ENCODE assay signal across 23 mouse cellular contexts in the genomic region with DNA sequence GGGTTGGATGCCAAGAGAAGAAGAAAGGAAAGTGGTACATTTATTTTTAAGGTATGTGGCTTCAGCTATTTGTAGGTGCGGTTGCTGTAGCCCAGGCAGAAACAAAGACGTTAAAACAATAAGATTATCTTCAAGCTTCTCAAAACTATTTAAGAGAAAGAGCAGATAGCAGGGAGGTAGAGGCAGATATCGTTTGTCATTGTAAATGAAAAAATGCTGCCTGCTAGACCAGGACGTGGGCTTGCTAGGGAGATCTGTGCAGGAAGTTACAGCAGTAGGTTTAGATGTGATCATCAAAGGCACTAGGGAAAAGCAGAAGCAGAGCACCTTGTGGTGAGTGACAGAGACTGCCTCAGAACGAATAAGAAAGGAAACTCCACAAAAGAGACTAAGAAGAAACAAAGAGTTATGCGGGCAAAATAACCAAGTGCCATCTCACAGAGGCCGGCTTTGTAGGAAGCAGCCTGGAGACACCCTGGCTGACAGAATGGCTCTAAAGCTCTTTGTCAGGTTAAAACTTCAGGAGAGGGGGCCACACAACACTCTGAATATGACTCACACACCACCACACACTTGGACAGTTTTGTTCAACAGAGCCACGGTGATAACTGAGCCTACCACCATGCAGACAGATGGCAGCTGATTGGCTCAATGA.
DNase-seq lines count a peak whose midpoint lies in the region; ATAC-seq and TF ChIP-seq lines count a peak whose summit lies in the region.
"Had no signal": no experiment of that assay in that cellular context is flagged by ENCODE, and none has a peak within 500 bp of the region (broad histone marks: within the 10 kb centered on the region; RNA-seq: fewer than 3 reads in every experiment).

No protein-coding gene starts in this region.

- H3K4me1 ChIP-seq in liver, embryonic 12.5 days = peaks cover 3% of the 10 kb centered on the region; the same call in 1 of the 2 replicates
- peaks cover 0 to 2% of the 10 kb centered on the region in 2 experiments; a peak in 2 of 4 replicates for H3K4me1 ChIP-seq in liver, embryonic 14.5 days (replicated peaks; ENCODE audit: control insufficient read depth in 2 of 2, insufficient read depth in 2 of 2, low read length in 1 of 2)
- no peaks in the 10 kb centered on the region for H3K4me1 ChIP-seq in liver, postnatal 0 days (ENCODE audit: insufficient read depth)
- peaks cover 15 to 26% of the 10 kb centered on the region in 2 experiments for H3K4me1 ChIP-seq in MEL (ENCODE audit: control insufficient read depth in 1 of 2, insufficient read depth in 2 of 2, low read length in 2 of 2)
- H3K4me1 ChIP-seq in forebrain, embryonic 16.5 days (replicated peaks; ENCODE audit: control insufficient read depth, insufficient read depth, low read length) = no peaks in the 10 kb centered on the region
- H3K4me1 ChIP-seq: embryonic facial prominence, embryonic 12.5 days; forebrain, embryonic 12.5 days had no signal

- no peak for TF ChIP-seq RAD21 in MEL (IDR thresholded peaks at IDR 0.05; ENCODE audit: low read depth, low read length)

- no peaks in the 10 kb centered on the region for H3K36me3 ChIP-seq in liver, embryonic 12.5 days
- no peaks in the 10 kb centered on the region for H3K36me3 ChIP-seq in liver, embryonic 14.5 days (replicated peaks; ENCODE audit: control insufficient read depth, insufficient read depth, low read depth)
- no peaks in the 10 kb centered on the region for H3K36me3 ChIP-seq in liver, postnatal 0 days (replicated peaks; ENCODE audit: insufficient read depth, low read length)
- H3K36me3 ChIP-seq in MEL (ENCODE audit: control insufficient read depth in 1 of 2, insufficient read depth in 2 of 2, low read length in 2 of 2) = peaks cover 0 to 26% of the 10 kb centered on the region in 2 experiments; a peak in 2 of 4 replicates
- H3K36me3 ChIP-seq in forebrain, embryonic 16.5 days (ENCODE audit: control insufficient read depth, insufficient read depth) = no peaks in the 10 kb centered on the region
- H3K36me3 ChIP-seq: embryonic facial prominence, embryonic 10.5 days; embryonic facial prominence, embryonic 12.5 days; forebrain, embryonic 10.5 days; forebrain, embryonic 12.5 days had no signal

- ATAC-seq in liver, embryonic 12.5 days = 0 out of 2 replicates have a peak, but pooled peaks have one; percentile 4
- 0 out of 2 replicates have a peak, but pooled peaks have one; percentile 11 for ATAC-seq in liver, embryonic 14.5 days (ENCODE audit: insufficient read depth)
- ATAC-seq in liver, postnatal 0 days = no peak
- no peak for ATAC-seq in forebrain, embryonic 16.5 days
- no peak for ATAC-seq in erythroid progenitor cell, adult 5-6 weeks (replicated peaks; ENCODE audit: low FRiP score, poor library complexity, severe bottlenecking)
- ATAC-seq: activated CD4-positive, CD25-positive, alpha-beta regulatory T cell, adult 4 months; forebrain, embryonic 14.5 days; forebrain, postnatal 0 days had no signal

- no peaks in the 10 kb centered on the region for H3K9me3 ChIP-seq in liver, embryonic 12.5 days (replicated peaks)
- H3K9me3 ChIP-seq in liver, embryonic 14.5 days (ENCODE audit: control insufficient read depth, low read length) = no peaks in the 10 kb centered on the region
- no peaks in the 10 kb centered on the region for H3K9me3 ChIP-seq in liver, postnatal 0 days (ENCODE audit: low read length)
- no peaks in the 10 kb centered on the region for H3K9me3 ChIP-seq in MEL (replicated peaks; ENCODE audit: insufficient read depth, low read length)
- no peaks in the 10 kb centered on the region for H3K9me3 ChIP-seq in forebrain, embryonic 16.5 days (ENCODE audit: control insufficient read depth, low read length)
- H3K9me3 ChIP-seq: embryonic facial prominence, embryonic 10.5 days; embryonic facial prominence, embryonic 12.5 days; forebrain, embryonic 10.5 days; forebrain, embryonic 12.5 days had no signal

- no peaks in the 10 kb centered on the region for H3K27me3 ChIP-seq in liver, embryonic 12.5 days (replicated peaks)
- H3K27me3 ChIP-seq in liver, embryonic 14.5 days (ENCODE audit: control insufficient read depth, insufficient read depth, low read length) = no peaks in the 10 kb centered on the region
- no peaks in the 10 kb centered on the region for H3K27me3 ChIP-seq in liver, postnatal 0 days (ENCODE audit: insufficient read depth, low read length)
- H3K27me3 ChIP-seq in MEL (ENCODE audit: control insufficient read depth in 1 of 2, insufficient read depth in 2 of 2, low read length in 2 of 2) = no peaks in the 10 kb centered on the region
- H3K27me3 ChIP-seq in forebrain, embryonic 16.5 days (replicated peaks; ENCODE audit: control insufficient read depth, insufficient read depth, low read length) = no peaks in the 10 kb centered on the region
- H3K27me3 ChIP-seq: embryonic facial prominence, embryonic 12.5 days; forebrain, embryonic 12.5 days had no signal

- no peak overlapping the region for H3K4me2 ChIP-seq in liver, embryonic 12.5 days
- no peak overlapping the region for H3K4me2 ChIP-seq in liver, embryonic 14.5 days (ENCODE audit: low read depth)
- H3K4me2 ChIP-seq in liver, postnatal 0 days (ENCODE audit: low read depth, low read length) = no peak overlapping the region
- H3K4me2 ChIP-seq in forebrain, embryonic 16.5 days (ENCODE audit: low read length) = no peak overlapping the region
- H3K4me2 ChIP-seq: embryonic facial prominence, embryonic 12.5 days; forebrain, embryonic 12.5 days had no signal

- no peak for TF ChIP-seq EP300 in liver, embryonic 14.5 days (IDR thresholded peaks at IDR 0.05; ENCODE audit: low read depth)
- TF ChIP-seq EP300 in liver, postnatal 0 days (IDR thresholded peaks at IDR 0.05; ENCODE audit: low read depth) = no peak
- peak; percentile 66 to 88 for TF ChIP-seq EP300 in MEL (IDR thresholded peaks at IDR 0.05; ENCODE audit: low read depth in 1 of 2, low read length in 2 of 2)

- 38% methylated on average over 8 of the region's 8 CpGs for WGBS in liver, embryonic 12.5 days (ENCODE audit: insufficient replicate concordance)
- 26% methylated on average over 8 of the region's 8 CpGs for WGBS in liver, embryonic 14.5 days (ENCODE audit: insufficient replicate concordance)
- WGBS in liver, postnatal 0 days (ENCODE audit: insufficient replicate concordance) = 43% methylated on average over 8 of the region's 8 CpGs
- 77% methylated on average over 8 of the region's 8 CpGs for WGBS in forebrain, embryonic 16.5 days

- TF ChIP-seq CTCF in liver, embryonic 14.5 days (IDR thresholded peaks at IDR 0.05; ENCODE audit: low read depth) = no peak
- TF ChIP-seq CTCF in liver, postnatal 0 days (IDR thresholded peaks at IDR 0.05; ENCODE audit: low read depth) = no peak
- TF ChIP-seq CTCF in MEL (IDR thresholded peaks at IDR 0.05 in 2 of 3, conservative IDR thresholded peaks at IDR 0.05 in 1 of 3; ENCODE audit: control insufficient read depth in 1 of 3, insufficient read depth in 1 of 3, low read depth in 2 of 3, low read length in 3 of 3, poor library complexity in 1 of 3, severe bottlenecking in 1 of 3) = 0 out of 6 replicates have a peak, but pooled peaks of 1 of the 3 experiments have one; percentile 6

- H3K9ac ChIP-seq in liver, embryonic 12.5 days = no peak overlapping the region
- no peak overlapping the region for H3K9ac ChIP-seq in liver, embryonic 14.5 days (replicated peaks)
- no peak overlapping the region for H3K9ac ChIP-seq in liver, postnatal 0 days (replicated peaks)
- H3K9ac ChIP-seq in MEL (ENCODE audit: control insufficient read depth, low read depth, low read length, poor library complexity, severe bottlenecking) = peak overlapping the region; percentile 62
- H3K9ac ChIP-seq in forebrain, embryonic 16.5 days (replicated peaks; ENCODE audit: low read depth, low read length) = no peak overlapping the region
- H3K9ac ChIP-seq: embryonic facial prominence, embryonic 12.5 days; forebrain, embryonic 12.5 days; forebrain, postnatal 0 days had no signal

- DNase-seq in liver (no peak), MEL (ENCODE audit: low read depth, low spot score) (peak; percentile 94), MEL-GATA-1-ER (ENCODE audit: extremely low read depth, low read depth) (peak; percentile 89)
- no peak for DNase-seq in liver, embryonic 14.5 days (ENCODE audit: low read depth in 3 of 3, low spot score in 3 of 3)
- DNase-seq in liver, postnatal 0 days = no peak
- DNase-seq: adrenal gland, adult 8-10 months; adrenal gland, postnatal 14 days; adrenal gland, postnatal 36 days; cerebellum, adult 11-12 months; cerebellum, adult 2 months; cerebellum, adult 9-10 months; cerebellum, postnatal 10 days; cerebellum, postnatal 25 days had no signal

- no peak overlapping the region for H3K27ac ChIP-seq in liver, embryonic 12.5 days
- H3K27ac ChIP-seq in liver, embryonic 14.5 days = no peak overlapping the region
- H3K27ac ChIP-seq in liver, postnatal 0 days (ENCODE audit: low read depth) = no peak overlapping the region
- H3K27ac ChIP-seq in MEL (ENCODE audit: control insufficient read depth, low read depth, low read length) = peak overlapping the region; percentile 98
- H3K27ac ChIP-seq in forebrain, embryonic 16.5 days (ENCODE audit: low read length) = no peak overlapping the region
- H3K27ac ChIP-seq: embryonic facial prominence, embryonic 10.5 days; embryonic facial prominence, embryonic 12.5 days; forebrain, embryonic 10.5 days; forebrain, embryonic 12.5 days had no signal

- TF ChIP-seq POLR2A in MEL (IDR thresholded peaks at IDR 0.05; ENCODE audit: control insufficient read depth in 1 of 2, insufficient read depth in 1 of 2, low read depth in 1 of 2, low read length in 2 of 2, poor library complexity in 1 of 2) = peak in 1 of 2 experiments; percentile 62; a peak in 2 of 4 replicates

- no peaks in the 10 kb centered on the region for H3K79me2 ChIP-seq in MEL (ENCODE audit: control insufficient read depth, insufficient read depth, low read length, poor library complexity)

- H3K4me3 ChIP-seq in liver, embryonic 12.5 days = no peak overlapping the region
- no peak overlapping the region for H3K4me3 ChIP-seq in liver, embryonic 14.5 days (ENCODE audit: insufficient read depth in 1 of 2, low read depth in 2 of 2, low read length in 2 of 2)
- no peak overlapping the region for H3K4me3 ChIP-seq in liver, postnatal 0 days (ENCODE audit: low read depth, low read length)
- peak overlapping the region; percentile 30 to 37 for H3K4me3 ChIP-seq in MEL (ENCODE audit: control insufficient read depth in 1 of 2, insufficient read depth in 1 of 2, low read depth in 2 of 2, low read length in 2 of 2)
- H3K4me3 ChIP-seq in forebrain, embryonic 16.5 days (replicated peaks; ENCODE audit: low read length) = no peak overlapping the region
- H3K4me3 ChIP-seq: embryonic facial prominence, embryonic 10.5 days; embryonic facial prominence, embryonic 12.5 days; forebrain, embryonic 10.5 days; forebrain, embryonic 12.5 days had no signal

TF ChIP-seq in MEL, 35 proteins besides CTCF, POLR2A, EP300 and RAD21 (continues in another document):
- peak; percentile 71; the same call in 1 of the 2 replicates for TF ChIP-seq TCF12 (IDR thresholded peaks at IDR 0.05; ENCODE audit: low read depth, low read length)
- no peak for TF ChIP-seq POLR2AphosphoS2 (IDR thresholded peaks at IDR 0.05; ENCODE audit: low read length)
- TF ChIP-seq MAZ (IDR thresholded peaks at IDR 0.05; ENCODE audit: low read depth, low read length) = no peak
- no peak for TF ChIP-seq CHD2 (IDR thresholded peaks at IDR 0.05; ENCODE audit: low read length)
- TF ChIP-seq GATA1 (IDR thresholded peaks at IDR 0.05; ENCODE audit: low read depth, low read length) = peak; percentile 86
- no peak for TF ChIP-seq KAT2A (conservative IDR thresholded peaks at IDR 0.05; ENCODE audit: low read depth, low read length)

Comparison
In these comparisons a context has a peak if more than half of its experiments do, and no peak if none do; other contexts are left out.
1. ATAC-seq: peak in liver, embryonic 12.5 days (single experiment) and liver, embryonic 14.5 days (single experiment); none in liver, postnatal 0 days (single experiment), forebrain, embryonic 16.5 days (single experiment) and erythroid progenitor cell, adult 5-6 weeks (single experiment).
2. H3K4me3 ChIP-seq: peak in MEL (2 of 2); none in liver, embryonic 12.5 days (single experiment), liver, embryonic 14.5 days (0 of 2), liver, postnatal 0 days (single experiment) and forebrain, embryonic 16.5 days (single experiment).
3. DNase-seq: peak in MEL (single experiment) and MEL-GATA-1-ER (single experiment); none in liver (single experiment), liver, embryonic 14.5 days (0 of 3) and liver, postnatal 0 days (single experiment).